Mouse (Mus musculus) cerebellum, adult 2 months (tissue): ENCODE results near the gene Wdr95. TPM values are rescaled to one million over a fixed set of nuclear protein-coding genes. Genes with fewer than 3 reads are reported as not detected.

ENCODE experiments used
- DNase-seq, 2 experiments: peaks; one replicate each; pipeline ENCODE4 v3.0.0; 2021
- H3K27ac ChIP-seq: fragments of 200-500 bp; 2 replicates; pipeline ENCODE4 v1.5.1; 2012; ENCODE audit warnings: low read length, control low read depth, inconsistent platforms; ENCODE audit not compliant: insufficient read depth
- H3K27me3 ChIP-seq: fragments of 200-500 bp; 2 replicates; pipeline ENCODE4 v1.6.1; 2012; ENCODE audit warnings: inconsistent platforms, mild to moderate bottlenecking, low read length, moderate library complexity; ENCODE audit not compliant: control insufficient read depth, insufficient read depth
- H3K4me1 ChIP-seq: fragments of 200-500 bp; 2 replicates; pipeline ENCODE4 v1.6.1; 2011; ENCODE audit warnings: low read length; ENCODE audit not compliant: control insufficient read depth, insufficient read depth
- H3K4me3 ChIP-seq: fragments of 200-500 bp; replicated peaks from 2 replicates; pipeline ENCODE3; 2011; ENCODE audit warnings: mild to moderate bottlenecking, low read depth, low read length, control low read depth; ENCODE audit not compliant: insufficient read depth
- CTCF ChIP-seq: fragments of 200-500 bp; IDR thresholded peaks from 2 replicates; pipeline ENCODE4 v1.5.1; 2011; ENCODE audit warnings: low read depth, mild to moderate bottlenecking, control low read depth, low read length, moderate library complexity, borderline replicate concordance; ENCODE audit not compliant: insufficient read depth
- POLR2A ChIP-seq: fragments of 200-500 bp; IDR thresholded peaks from 2 replicates; pipeline ENCODE4 v1.6.1; 2011; ENCODE audit warnings: low read length, control low read depth, borderline replicate concordance; ENCODE audit not compliant: insufficient read depth
- WGBS: fragments of 180-500 bp; shearing (Covaris S2); methylation state at CpG from one replicate; pipeline ENCODE4 v1.1.7; 2018; 5-methylcytosine and 5-hydroxymethylcytosine counted together
- polyA plus RNA-seq: library from polyadenylated mRNA; depleted of rRNA; stranded (reverse); fragments of >200 nt; gene quantifications from 2 replicates; pipeline ENCODE4 v1.2.3, GENCODE M21; 2012

Gene Wdr95
- polyA plus RNA-seq, 1 experiment: 0.29 TPM

DNA sequence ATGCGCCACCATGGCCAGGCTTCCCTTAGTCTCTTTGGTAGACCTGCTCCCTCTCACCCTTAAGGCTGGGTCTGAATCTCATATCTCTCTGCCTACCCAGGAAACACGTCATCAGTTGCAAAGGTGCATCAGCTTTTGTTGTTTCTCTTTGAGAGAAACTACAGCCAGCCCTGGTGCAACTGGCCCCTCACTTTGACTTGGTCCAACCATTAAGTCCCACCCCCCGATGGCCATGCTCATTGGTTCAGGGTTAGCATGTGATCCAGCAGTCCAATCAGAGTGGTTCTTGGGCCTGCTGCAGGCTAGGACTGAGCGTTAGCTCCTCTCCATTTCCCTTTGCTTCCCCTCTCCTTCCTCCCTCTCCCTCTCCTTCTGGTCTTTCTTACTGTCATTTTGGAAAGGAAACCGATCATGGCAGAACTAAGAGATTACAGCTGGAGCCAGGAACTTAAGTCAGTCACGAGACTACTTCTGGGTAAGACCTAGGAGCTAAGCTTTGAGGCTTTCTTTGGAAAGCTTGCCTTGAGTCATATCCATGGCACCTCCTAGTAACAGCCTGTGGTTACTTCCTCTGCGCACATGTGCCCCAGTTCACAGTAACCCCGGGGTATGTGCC is 112.9 kb downstream of the Wdr95 start:
- 87% methylated on average over 8 of the region's 8 CpGs for WGBS
- Histone ChIP-seq H3K27me3 (no peaks in the 10 kb centered on the region), H3K4me3 (no peak overlapping the region), H3K27ac (no peak overlapping the region), H3K4me1 (no peaks in the 10 kb centered on the region)
- no peak for DNase-seq
- TF ChIP-seq POLR2A: no peak
- no peak for TF ChIP-seq CTCF

DNA sequence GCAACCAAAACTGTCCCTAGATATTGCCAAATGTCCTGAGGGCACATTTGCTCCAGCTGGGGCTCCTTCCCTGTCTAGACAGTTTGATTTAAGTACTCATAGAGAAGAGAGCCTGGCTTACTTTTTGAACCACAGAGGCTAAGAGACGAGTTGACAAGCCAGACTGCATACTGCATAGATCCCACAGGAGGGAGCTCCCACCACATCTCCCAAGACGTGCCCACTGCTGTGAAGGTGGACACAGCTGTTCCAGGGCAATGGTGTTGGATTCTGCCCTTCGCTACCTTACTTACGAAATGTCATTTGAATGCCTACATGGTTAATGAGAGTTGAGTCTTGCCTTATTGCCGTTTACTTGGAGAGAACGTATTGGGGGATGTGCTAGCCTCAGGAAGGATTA is 113.9 kb downstream of the Wdr95 start:
- WGBS: 51% methylated on average over 6 of the region's 6 CpGs
- no peak overlapping the region for H3K4me3 ChIP-seq
- TF ChIP-seq POLR2A (no peak), CTCF (no peak)
- DNase-seq: no peak
- H3K27ac ChIP-seq: no peak overlapping the region
- H3K27me3 ChIP-seq: no peaks in the 10 kb centered on the region
- H3K4me1 ChIP-seq: no peaks in the 10 kb centered on the region

DNA sequence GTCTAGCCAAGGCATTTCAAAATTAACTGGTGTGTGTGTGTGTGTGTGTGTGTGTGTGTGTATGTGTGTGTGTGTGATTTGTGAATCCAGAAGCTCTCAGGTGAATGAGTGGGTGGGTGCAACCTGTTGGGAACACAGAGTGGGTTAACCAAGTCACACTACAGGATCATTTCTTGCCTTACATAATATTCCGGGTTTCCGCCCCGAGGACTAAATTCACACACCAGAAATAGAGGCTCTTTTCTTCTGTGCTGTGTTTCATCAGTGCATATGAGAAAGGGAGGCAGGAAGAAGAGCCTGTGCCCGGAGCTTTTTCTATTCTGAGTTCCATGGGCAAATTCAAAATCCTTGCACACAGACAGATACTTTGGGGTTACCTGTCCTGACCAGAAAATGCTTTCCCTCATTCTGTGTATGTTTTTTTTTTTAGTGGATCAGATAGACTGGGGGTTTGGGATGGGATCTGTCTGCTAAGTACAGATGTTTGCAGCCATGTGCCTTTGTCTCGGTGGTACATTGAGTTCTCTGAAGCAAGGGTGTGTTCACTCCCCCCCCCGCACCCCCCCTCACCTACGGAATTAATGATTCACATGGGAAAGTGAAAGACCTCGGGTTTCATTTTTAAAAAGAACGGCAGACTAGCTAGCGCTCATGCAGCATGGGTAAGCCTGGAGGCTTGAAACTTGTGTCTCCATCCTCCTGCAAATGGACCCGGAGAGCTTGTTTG is 114.5 kb downstream of the Wdr95 start:
- Histone ChIP-seq H3K27ac (no peak overlapping the region), H3K4me1 (no peaks in the 10 kb centered on the region), H3K27me3 (no peaks in the 10 kb centered on the region), H3K4me3 (no peak overlapping the region)
- WGBS: 79% methylated on average over 11 of the region's 11 CpGs
- TF ChIP-seq CTCF: no peak
- TF ChIP-seq POLR2A: no peak
- DNase-seq: no peak

DNA sequence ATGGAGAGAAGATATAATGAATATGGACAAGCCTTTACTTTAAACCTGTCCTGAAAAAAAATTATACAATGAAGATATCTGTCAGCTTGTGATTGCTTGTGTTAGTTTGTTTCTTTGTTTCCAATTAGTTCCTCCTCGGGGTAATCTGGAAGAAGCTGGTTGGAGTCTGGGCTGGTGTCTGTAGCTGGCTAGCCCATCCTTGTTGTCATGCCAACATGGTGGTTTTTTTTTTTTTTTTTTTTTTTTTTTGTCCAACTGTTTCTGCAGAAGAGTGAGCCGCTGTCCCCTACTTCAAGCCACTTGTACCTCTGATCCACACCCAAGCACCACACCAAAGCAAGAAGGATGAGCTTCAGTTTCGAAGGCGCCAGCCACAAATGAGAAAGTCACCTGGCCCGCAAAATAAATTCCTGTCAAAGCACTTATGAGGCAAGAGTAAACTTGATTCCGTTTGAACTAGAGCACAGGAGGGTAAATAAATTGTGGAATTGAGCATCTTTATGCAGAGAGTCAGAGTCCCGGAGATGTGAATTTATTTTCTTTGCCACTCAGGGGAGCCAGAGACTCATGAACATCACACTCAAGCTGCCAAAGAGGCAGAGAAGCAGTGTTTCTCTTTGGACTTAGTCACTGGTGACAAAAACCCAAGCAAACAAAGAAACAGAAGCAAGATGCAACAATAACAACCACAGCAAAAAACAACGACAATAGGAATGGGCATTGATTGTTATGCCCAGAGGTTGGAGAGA is 119.1 kb downstream of the Wdr95 start:
- 38% methylated on average over 8 of the region's 8 CpGs for WGBS
- Histone ChIP-seq H3K27ac (no peak overlapping the region), H3K27me3 (no peaks in the 10 kb centered on the region), H3K4me1 (no peaks in the 10 kb centered on the region), H3K4me3 (no peak overlapping the region)
- no peak for DNase-seq
- TF ChIP-seq CTCF (no peak), POLR2A (no peak)

DNA sequence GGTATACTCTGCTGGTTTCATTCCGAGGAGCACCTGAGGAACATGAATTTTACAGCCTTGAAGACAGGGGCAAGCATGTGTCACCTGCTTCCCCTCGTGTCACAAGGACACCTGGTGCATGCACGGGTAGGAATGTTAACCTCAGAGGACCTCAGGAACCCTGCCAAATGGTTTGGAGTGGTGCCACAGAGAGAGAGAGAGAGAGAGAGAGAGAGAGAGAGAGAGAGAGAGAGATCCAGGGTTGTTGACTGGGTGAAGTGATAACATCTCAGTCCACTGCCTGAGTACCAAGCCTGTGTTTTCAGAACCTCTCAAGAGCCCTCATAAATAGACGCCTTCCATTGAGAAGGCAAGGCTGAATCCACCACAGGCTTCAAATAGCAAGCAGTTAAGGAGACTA is 119.7 kb downstream of the Wdr95 start:
- no peak for TF ChIP-seq CTCF
- TF ChIP-seq POLR2A: no peak
- WGBS: 30% methylated on average over 4 of the region's 4 CpGs
- Histone ChIP-seq H3K4me1 (no peaks in the 10 kb centered on the region), H3K27me3 (no peaks in the 10 kb centered on the region), H3K27ac (no peak overlapping the region), H3K4me3 (no peak overlapping the region)
- DNase-seq: no peak

DNA sequence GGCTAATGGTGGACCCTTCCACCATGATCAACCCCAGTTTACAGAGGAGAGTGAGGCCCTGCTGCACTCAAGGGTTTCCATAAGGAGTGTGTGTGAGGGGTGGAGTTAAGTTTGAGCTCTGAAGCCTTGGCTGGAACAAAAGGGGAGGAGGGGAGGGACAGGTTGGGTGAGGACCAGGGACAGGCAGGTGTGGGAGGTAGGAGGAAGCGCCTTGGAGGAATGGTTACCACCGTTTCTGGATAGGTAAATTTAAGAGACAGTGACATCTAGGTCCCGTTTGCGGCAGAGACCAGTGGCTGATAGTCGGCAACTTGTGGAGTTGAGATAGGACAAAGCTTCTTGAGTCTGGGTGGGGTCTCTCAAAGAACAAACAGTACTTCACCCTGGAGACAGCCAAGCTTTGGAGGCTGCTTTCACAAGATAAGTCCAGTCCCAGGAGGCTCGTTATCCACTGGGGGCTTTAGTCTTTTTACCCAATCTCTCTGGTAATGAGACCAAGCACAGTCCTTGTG is 120.5 kb downstream of the Wdr95 start:
- WGBS: 85% methylated on average over 6 of the region's 6 CpGs

DNA sequence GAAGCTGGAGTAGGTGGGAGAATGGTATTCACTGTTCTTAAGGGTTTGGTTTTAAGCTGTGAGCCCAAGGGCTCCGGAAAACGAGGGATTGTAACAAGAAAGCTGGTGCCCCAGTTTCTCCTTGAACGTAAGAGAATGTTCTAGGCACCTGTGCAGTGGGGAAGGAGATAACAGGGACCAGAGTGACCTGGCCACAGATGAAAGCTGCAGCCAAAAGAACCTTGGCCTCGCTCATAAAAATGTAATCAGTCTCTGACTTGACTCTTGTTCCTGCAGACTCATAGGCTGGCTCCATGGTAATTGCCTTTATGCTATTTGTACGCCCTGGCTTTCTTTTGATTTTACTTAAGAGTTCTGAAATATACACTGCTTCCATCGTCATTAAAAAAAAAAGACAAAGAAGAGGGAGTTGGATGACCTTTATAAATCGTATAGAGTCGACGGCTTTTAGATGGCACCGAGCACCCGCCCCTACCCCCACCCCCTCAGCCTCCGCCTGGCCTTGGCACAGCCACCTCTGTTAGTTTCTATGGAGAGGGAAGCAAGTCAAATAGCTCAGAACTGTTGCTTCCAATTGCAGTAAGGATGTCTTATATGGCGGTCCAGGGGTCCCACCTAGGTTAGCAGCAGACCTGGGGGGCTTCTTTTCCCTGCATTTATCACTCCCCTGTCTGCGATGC is 121.2 kb downstream of the Wdr95 start:
- H3K4me1 ChIP-seq: no peaks in the 10 kb centered on the region
- TF ChIP-seq CTCF (no peak), POLR2A (no peak)
- WGBS: 55% methylated on average over 14 of the region's 14 CpGs
- no peak overlapping the region for H3K27ac ChIP-seq
- H3K4me3 ChIP-seq: no peak overlapping the region
- no peak for DNase-seq
- no peaks in the 10 kb centered on the region for H3K27me3 ChIP-seq

More for the DNA sequence above, 120.5 kb downstream of the Wdr95 start:
- DNase-seq: no peak
- no peaks in the 10 kb centered on the region for H3K27me3 ChIP-seq
- H3K4me3 ChIP-seq: no peak overlapping the region
- no peaks in the 10 kb centered on the region for H3K4me1 ChIP-seq
- H3K27ac ChIP-seq: no peak overlapping the region
- TF ChIP-seq CTCF (no peak), POLR2A (no peak)
